Mouse (Mus musculus) forelimb bud, embryonic 11.5 days (tissue): ENCODE measurements at regions not wholly inside any gene's neighbourhood (a gene's known extent, or its start where the extent isn't known, plus 50 kb on each side); places are given as distances from the start of the nearest gene placed in this dataset.

Experiments
- DNase-seq: peaks from one replicate; pipeline ENCODE4 v3.0.0-alpha.2; 2012; ENCODE audit warnings: low read depth, low spot score

DNA sequence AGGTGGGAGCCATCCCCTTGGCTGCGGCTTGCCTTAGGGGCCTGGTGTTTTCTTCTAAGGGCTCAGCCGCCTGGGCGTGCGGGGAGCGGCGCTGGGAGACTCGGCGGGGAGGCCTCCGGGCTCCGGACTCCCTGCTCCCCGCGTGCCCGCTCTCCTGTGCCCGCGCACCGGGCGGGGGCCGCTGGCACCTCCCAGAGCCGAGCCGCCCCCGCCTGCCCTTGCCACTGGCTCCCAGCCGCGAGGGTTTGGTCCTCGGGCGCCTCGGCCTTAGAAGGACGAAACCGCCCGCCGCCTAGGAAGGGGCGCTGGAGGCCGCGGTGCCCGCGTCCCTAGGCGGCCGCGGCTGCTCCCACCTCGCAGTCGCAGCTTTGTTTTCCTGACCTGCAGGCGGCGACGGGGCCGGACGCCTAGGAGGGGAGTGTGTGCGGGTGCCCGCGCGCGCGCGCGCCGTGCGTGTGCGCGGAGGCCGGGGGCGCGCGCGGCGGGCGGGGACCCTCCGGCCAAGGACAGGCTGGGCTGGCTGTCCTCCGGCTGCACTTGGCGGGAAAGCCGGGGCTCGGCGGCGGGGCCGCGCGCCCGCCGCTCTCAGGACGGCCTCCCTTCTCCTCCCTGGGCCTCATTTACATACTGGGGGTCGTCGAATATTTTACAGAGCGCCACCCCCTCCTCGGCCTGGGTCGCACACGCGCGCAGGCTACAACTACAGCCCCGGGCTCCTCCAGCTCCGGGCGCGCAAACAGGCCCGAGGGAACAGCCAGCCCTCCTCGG, 227.1 kb downstream of the Mef2c start:
- DNase-seq: peak; percentile 80

DNA sequence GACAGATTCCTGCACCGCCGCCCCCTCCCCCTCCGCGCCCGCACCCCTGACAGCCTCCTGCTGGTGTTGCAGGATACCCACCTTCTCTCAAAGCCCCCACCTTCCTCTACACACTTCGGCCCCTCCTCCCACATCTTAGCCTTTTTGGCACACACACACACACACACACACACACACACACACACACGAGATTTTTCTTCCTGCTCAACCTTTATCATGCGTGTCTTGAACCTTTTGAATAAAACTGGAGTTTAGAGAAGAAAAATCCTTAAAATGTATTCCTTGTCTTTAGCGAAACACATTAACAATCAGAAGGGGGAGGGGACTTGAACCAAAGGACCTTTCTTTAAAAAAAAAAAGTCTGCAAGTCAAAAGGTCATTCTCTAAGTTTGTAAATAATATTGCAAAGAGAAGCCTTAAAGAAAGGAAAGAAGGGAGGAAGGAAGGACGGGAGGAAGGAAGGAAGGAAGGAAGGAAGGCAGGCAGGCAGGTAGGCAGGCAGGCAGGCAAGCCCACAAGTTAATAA, 227.7 kb downstream of the Mef2c start:
- DNase-seq: no peak

DNA sequence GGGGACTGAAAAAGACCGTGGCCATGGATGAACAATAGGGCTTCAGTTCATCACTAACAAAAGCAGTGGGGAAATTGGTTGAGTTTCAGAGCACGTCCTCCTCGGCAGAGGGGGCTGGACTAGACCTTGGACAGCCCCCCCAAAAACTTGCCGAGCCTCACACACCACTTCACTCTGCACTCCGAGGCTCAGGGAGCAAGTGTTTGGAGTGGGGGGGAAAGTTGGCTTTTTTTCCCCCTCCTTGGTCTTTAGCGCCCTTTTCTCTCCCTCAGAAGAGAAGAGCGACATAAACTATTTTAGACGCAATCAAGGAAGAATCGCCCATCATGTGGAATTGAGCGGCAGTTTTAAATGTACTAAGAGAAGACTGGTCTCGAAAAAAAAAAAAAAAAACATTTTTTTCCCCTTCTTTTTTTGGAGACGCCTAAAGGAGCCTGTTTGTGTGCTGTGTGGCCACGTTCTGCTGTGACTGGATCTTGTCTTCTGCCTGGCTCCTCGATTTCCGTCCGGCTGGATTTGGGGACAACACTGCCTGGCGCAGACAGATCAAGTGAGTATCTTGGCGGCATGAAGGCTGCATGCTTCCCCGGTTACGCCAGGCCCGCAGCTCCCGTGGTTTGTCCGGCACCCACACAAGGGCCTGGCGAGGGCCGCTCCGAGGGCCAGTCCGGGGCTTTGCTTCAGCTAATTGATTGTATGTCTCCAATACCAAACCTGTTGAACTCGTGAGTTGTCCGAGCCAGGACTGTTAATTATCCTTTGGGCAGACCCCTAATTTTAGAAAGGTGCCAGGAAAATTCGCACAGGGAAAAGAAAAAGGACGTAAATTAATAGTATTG, 228.7 kb downstream of the Mef2c start:
- no peak for DNase-seq

DNA sequence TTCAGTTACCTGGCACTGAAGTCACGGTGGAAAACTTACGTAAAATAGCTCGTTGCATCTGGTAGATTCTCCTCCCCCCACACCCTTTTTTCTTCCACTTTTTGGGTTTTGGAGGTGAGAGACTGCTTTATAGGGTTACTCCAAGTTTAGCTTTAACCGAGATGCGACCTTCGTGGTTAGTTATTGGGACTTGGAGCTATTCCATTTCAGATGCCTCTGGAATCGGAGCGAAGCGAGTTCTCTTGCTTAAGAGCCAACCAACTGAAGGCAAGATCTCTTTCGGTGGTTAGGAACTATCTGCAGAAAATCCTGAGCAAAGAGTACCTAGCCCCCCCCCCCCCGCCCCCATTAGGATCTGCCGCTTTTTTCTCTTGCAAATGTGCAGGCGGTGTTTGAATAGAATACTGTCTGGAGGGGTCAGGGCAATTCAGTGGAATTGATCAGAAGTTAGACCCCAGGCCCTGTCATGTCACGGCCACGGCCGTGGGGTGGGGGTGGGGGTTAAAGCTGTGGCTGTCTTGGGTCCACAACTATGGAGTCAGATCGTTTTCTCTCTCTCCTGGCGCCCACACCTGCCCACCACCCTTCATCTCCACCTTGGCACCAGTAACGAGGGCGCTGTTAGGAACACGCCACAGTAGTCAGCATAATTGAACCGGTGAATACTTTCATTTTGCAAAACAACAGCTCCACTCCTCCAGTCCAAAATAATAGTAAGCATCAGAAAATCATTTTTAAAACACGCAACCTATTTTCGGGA, 229.6 kb downstream of the Mef2c start:
- DNase-seq: no peak

DNA sequence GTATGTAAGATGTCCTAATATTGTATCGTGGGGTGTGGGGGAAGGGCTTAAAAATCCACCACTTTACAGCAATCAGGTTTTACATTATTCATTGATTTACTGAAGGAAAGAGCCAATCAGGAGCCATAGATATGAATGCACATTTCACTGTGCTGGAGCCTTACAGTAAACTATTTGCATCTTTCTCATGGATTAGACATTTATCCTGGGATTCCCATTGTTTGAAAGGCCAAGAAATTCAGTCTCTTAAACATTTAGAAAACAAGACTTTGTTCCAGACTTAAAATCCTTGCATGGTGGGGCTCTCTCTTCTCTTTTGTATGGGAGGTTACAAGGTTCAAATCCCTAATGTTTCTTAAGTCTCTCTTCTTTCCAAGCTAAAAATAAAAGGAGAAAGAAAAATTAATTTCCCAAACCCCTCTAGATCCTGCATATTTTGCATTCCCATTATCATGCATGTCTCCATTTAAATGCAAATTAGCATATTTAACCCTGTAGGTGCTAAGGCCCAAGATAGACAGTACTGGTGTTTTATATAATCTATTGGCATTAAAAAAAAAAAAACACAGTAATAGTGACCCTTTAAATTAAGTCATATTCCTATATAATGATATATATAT, 230.3 kb downstream of the Mef2c start:
- no peak for DNase-seq

DNA sequence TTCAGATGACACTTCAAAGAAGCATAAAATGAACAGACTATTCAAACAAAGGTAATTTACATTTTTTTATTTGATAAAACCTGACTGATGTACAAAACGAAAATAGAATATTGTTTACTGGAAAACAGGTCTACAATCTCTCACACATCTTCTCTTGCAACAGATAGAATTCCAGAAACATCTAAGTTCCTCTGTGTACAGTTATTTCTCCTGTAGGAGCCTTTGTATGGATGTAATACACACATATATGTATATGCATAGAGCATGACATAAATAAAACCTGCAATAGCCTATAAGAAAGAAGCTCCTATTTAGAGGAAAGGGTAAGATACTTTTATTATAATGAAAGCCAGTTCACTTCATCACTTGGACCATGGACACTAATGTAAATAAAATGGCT, 230.8 kb downstream of the Mef2c start:
- no peak for DNase-seq

DNA sequence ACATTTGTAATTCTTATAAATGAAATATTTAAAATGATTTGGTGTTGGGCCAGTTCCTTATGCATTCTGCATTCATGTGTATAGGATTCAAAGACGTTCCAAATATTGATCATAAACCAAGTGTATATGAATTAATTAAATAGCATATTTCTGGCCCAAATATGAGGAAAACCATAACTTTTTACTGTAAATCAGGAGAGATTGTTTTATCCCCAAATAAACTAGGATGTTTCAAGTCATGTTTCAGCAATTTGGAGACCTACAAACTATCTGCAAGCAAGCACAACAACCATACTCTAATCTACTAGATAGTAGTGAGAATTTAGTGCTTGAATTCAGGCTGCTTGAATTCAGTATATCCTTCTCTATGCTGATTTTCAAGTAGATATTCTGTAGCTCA, 231.3 kb downstream of the Mef2c start:
- DNase-seq: no peak

DNA sequence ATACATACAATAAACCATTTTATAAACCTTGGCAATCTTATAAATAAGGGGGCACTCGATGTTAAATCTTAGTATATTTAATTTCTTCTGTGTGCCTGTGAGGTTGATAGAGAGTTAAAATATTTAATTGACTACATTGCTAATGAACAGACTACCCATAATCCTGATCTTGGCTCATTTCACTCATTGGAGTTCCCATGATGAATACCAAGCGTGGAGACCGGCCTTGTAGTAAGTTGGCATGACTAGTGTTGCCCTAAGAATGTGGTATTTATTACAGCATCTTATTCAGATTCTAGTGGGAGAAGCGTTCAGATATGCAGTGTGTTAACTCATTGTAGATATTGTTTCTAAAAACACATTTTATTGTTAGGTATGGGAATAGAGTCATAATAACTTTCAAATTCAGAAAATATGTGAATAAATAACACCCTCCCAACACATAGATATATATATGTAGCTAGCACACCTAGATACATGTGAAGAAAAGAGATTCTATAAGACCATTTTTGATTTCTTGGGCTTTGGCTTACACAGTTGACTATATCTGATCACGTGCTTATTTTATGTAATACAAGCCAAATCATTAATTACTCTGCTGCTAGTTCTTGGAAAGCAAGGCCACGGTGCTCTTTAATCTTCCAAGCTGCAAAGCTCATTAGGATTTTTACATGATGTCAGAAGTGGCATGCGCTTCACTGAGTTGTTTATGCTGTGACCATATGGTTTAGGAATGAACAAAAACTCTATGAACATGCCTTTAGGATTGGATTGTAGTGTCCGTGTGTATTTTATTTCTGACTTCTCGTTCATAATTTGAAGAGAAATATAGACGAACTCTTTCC, 232.0 kb downstream of the Mef2c start:
- DNase-seq: no peak

DNA sequence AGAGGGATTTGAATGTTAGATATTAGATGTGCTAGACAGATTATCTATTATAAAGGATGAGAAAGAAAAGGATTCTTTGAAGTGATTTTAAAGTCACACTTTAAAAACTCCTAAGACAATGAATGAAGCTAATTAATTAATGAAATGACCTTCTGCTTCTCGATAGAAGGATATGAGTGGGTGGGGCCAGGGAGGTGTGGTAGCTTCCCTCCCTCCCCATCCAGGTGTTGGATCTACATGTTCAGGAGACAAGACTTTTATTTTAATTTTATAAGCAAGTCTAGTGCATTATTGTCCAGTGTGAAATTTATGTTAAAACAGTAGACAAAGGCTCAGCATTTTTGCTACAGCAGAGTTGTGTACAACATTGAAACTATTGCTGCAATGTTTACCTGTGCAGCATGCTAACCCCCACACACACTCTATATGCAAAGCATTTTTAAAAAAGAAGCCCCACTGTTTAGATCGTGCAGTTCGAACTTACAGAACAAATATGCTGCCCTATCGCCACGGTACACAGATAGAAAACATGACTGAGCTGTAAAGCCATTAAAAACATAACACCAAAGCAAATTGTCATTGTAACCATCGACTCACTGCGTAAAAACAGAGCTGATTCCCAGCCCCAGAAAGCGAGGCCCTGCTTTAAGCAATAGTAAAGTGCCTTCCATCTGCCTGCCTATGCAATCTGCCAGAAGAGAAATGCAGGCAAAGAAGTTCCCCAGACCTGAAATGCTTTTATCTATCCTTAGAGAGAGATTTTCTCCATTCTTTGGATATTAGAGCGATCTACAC, 233.4 kb downstream of the Mef2c start:
- no peak for DNase-seq

DNA sequence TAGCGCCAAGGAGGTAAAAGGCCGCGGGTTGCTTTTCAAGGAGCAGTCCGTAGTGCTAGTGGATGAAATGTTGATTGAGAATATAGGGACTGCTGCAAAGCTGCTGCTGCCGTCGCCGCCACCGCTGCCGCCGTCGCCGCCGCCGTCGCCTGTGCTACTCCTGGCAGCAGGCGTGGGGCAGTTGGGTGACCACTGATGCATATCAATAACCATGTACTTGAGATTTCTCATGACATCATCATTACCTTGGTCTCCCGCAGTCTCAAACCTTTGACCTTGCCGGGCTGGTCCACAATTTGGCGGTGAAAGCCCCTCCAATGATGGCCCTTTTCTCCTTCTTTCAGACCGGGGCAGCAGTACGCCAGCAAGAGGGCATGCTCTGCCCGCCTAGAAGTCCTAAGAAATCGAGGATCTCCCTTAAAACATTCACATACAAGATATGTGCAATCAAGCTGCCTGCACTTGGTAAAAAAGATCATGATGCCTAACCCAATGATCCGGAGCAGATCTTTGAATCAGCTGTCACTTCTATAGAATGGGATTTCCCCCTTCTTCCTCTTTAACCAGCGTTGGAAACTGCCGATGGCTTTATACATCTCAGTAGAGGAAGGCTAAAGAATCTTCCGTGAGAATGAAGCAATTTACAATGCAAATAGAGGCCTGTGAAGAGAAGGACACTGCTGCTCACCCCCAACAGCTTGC, 234.1 kb downstream of the Mef2c start:
- no peak for DNase-seq

DNA sequence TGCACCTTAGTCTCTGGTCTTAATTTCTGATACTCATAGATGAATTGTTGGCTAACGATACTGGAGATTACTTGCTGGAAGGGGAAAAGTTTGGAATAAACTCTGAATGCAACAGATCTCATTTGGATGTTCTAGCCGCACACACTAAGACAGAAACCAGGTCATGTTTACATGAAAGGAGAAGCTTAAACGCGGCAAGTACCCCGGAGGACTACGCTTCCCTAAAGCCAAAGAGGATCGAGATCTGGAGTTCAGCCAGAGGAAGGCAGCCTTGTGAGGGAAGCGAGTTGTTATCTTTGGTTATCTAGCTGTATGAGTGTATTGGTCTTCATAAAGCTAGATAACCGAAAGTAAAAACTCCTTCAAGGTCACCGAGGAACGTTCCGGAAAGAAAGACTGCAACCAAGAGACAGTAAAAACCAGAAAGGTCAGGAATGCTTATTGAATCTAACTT, 234.7 kb downstream of the Mef2c start:
- DNase-seq: no peak

DNA sequence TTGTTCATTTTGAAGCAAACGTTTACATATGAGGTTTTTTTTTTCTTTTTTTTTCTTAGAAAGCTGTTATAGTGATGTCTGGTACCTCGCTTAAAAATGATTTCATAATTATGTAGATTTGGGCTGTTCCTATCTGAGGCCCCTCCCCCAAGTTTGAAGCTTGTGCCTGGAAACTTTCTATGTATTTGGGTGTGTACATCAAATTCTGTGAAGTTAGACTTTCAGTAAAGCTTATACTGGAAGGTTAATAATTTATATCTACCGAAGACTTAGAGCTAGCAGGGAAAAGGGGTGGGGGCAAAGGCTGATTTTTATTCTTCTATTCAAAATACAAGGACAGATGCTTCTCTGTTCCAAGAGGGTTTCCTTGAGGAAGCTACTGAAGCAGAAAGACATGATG, 235.3 kb downstream of the Mef2c start:
- no peak for DNase-seq

DNA sequence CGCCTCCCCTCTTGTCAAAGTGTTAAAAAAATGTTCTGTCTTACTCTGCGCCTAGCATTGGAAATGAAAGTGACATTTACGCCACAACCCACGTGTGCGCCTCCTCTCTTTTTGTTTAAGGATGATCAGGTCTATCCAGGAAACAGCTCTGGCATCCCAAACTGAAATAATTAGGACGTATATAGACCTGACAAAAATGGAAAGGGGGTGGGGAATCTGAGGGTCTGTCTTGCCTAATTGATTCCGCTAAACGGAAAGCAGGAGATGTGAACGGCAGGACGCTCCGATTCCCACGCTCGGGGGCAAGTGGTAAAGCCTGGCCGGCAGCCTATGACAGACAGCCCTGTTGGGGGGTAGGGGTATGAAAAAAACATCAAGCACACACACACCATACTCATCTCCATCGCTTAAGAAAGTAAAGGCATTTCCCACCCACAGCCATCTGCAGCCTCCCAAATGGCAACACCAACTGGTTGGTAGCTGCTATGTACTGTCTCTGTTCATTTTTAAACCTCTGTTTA, 235.8 kb downstream of the Mef2c start:
- DNase-seq: no peak

DNA sequence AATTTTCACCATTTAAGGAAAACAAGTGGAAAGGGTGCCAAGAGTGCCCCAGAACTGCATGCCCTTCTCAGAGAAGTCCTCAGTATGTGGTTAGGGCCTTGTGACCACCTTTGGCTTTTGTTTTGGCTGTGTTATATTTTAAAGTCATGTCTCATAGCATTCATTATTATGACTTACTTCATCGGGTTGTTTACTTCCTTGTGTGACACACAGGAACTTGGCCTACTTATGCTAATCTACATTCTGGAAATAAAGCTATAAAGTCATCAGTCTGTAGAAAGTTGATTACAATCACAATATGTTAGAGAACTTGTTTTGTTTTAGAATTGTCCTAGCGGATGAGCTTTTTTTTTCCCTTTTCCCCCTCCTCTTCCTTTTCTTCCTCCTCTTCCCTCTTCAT, 236.3 kb downstream of the Mef2c start:
- DNase-seq: no peak

DNA sequence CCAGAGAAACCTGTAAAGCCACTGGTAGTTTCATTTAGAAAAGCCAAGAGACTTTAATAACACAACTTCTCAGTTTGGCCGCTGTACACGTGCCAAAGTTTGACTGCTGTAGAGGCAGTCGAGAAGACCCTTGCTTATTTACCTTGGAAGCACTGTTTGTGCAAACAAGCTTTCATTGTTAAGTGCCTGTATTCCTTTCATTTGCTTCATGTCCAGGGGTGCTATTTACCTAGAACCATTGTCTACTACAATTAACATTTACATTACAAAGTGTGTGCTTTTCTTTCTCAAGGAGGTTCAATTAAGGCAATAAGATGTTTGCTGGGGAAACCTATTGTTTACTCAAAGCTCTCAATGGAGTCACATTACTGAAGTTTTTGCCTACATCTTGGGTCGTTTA, 236.9 kb downstream of the Mef2c start:
- DNase-seq: no peak

DNA sequence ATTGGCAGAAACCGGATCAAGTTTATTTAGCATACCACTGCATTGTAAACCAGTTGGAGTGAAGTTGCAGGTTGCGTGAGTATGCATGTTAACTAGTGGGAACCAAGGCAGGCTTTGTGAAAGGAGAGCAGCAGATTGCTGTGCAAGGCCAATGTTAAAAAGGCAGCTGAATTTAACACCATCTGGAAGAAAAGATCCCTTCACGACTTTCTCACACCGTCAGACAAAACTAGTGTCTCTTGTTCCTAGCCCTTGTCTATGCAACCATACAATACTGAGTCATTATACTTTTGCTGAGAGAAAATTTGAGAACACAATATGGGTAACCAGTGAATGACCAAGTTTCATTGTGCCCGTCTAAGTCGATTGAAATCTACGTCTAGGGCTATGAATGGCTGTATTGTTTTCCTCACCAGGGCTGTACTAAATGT, 237.8 kb downstream of the Mef2c start:
- no peak for DNase-seq

DNA sequence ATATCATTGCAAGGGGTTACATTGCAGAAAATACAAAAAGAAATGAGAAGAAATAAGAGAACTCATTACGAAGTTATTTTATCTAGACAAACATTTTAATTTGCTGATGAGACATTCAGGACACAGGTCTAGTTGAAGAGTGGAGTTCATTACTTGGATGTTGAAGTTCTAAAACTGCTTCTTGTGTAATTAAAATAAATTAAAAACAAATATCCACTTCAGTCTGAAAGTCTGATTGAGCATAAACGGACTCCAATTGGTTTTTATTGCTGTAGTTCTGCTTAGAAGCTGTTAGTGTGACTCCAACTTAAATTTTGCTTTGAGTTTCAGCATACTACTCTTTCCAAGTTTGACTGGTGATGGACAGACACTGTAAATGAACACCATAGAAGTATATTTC, 238.3 kb downstream of the Mef2c start:
- DNase-seq: no peak

DNA sequence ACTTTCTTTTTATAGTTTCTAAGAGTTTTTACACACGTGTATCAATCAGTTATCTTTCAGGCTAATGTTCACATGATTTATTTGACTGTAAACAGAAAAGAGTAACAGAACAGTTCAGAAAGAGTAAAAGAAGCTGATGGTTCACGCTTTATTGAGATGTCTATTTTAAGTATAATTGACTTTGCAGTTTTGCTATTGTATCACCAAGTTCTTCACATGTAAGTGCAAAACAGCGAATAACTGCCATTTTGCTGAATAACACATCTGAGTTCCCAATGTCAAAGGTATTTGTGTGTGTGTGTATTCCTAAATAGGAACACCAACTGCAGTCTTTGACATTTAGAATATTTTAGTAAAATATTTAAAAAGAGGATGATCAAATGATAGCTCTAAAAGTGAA, 238.7 kb downstream of the Mef2c start:
- DNase-seq: no peak

DNA sequence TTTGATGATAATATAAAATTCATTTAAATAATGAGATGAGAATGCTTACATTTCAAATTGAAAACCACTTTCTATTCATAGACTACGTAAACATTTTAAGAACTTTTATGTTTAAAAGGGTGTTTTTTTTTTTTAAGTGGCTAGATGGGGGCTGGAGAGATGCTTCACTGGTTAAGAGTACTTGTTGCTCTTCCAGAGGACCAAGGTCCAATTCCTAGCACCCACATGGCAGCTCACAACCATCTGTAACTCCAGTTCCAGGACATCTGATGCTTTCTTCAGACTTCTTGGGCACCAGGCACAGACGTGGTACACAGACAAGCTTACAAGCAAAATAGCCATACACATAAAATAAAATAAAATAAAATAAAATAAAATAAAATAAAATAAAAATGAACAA, 239.5 kb downstream of the Mef2c start:
- DNase-seq: no peak
